Mouse (Mus musculus): Measurements from ENCODE around the gene Rab24.

GRCm38 (mm10) chr13:55312028-55312630, 9.6 kb downstream of the Rab24 start:
- TF ChIP-seq POLR2A (IDR thresholded peaks at IDR 0.05; ENCODE audit: low read depth, low read length) (no peak), CTCF (IDR thresholded peaks at IDR 0.05; ENCODE audit: borderline replicate concordance, insufficient read depth, low read length) (no peak)

Measured in embryonic fibroblast, embryonic 13.5 days (primary cell).